Mouse (Mus musculus) intestine, postnatal 0 days (tissue): ENCODE measurements at regions not wholly inside any gene's neighbourhood (a gene's known extent, or its start where the extent isn't known, plus 50 kb on each side); places are given as distances from the start of the nearest gene placed in this dataset.

Experiments used
- ATAC-seq: fragments of 200-750 bp; cut with Nextera tagmentation; 2 replicates; pipeline ENCODE4 v1.8.0; 2017; ENCODE audit warnings: mild to moderate bottlenecking, moderate TSS enrichment, moderate library complexity
- H3K27ac ChIP-seq: fragments of 300-500 bp; sonication (generic); 2 replicates; pipeline ENCODE4 v1.5.1; 2014; ENCODE audit warnings: mild to moderate bottlenecking, low read depth, low read length, moderate library complexity
- H3K27me3 ChIP-seq: fragments of 300-500 bp; sonication (generic); replicated peaks from 2 replicates; pipeline ENCODE4 v1.6.1; 2014; ENCODE audit warnings: low read length, mixed read lengths; ENCODE audit not compliant: control insufficient read depth, insufficient read depth
- H3K36me3 ChIP-seq: fragments of 300-500 bp; sonication (generic); 2 replicates; pipeline ENCODE4 v1.6.1; 2014; ENCODE audit warnings: mild to moderate bottlenecking, moderate library complexity; ENCODE audit not compliant: control insufficient read depth, insufficient read depth
- H3K4me1 ChIP-seq: fragments of 300-500 bp; sonication (generic); replicated peaks from 2 replicates; pipeline ENCODE4 v1.6.1; 2014; ENCODE audit warnings: antibody characterized with exemption, low read length, mixed read lengths; ENCODE audit not compliant: control insufficient read depth, insufficient read depth
- H3K4me2 ChIP-seq: fragments of 300-500 bp; sonication (generic); replicated peaks from 2 replicates; pipeline ENCODE4 v1.6.1; 2014; ENCODE audit warnings: low read depth, mild to moderate bottlenecking, moderate library complexity
- H3K4me3 ChIP-seq: fragments of 300-500 bp; sonication (generic); 2 replicates; pipeline ENCODE4 v1.5.1; 2014; ENCODE audit warnings: low read depth, low read length
- H3K9ac ChIP-seq: fragments of 300-500 bp; sonication (generic); 2 replicates; pipeline ENCODE4 v1.6.1; 2014; ENCODE audit warnings: mild to moderate bottlenecking, low read depth, low read length
- H3K9me3 ChIP-seq: fragments of 300-500 bp; sonication (generic); 2 replicates; pipeline ENCODE4 v1.6.1; 2016; ENCODE audit warnings: mixed run types; ENCODE audit not compliant: control insufficient read depth
- CTCF ChIP-seq: sonication (generic); IDR thresholded peaks from 2 replicates; pipeline ENCODE4 v1.5.1; 2016; ENCODE audit warnings: low read depth, mild to moderate bottlenecking, control low read depth, antibody characterized with exemption, moderate library complexity
- WGBS: fragments of 180-500 bp; shearing (Covaris S2); extraction: QIAGEN DNeasy Blood & Tissue Kit; methylation state at CpG from one replicate; pipeline ENCODE4 v1.1.7; 2014; 5-methylcytosine and 5-hydroxymethylcytosine counted together

DNA sequence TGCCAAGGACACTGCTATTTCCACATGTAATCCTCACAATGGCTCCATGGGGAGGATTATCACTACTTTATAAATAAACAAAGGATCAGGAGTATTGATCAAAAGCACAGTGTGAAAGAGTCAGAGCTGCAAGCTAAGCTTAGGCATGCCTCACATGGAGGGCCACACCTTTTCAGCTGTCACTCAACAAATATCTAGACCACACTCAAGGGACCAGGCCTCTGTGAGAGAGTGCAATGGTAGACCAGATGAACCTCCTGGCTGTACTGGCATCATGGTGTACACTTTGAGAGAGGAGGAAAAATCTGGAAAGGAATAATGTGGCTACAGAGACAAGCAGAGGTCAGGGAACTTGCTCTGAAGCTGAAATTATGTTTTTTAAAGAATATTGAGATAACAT is 276.6 kb downstream of the Ccser2 start:
- Histone ChIP-seq H3K4me1 (no peaks in the 10 kb centered on the region), H3K9ac (no peak overlapping the region), H3K9me3 (no peaks in the 10 kb centered on the region), H3K36me3 (no peaks in the 10 kb centered on the region), H3K27ac (no peak overlapping the region), H3K4me3 (no peak overlapping the region), H3K27me3 (no peaks in the 10 kb centered on the region), H3K4me2 (no peak overlapping the region)
- no peak for ATAC-seq
- no peak for TF ChIP-seq CTCF

DNA sequence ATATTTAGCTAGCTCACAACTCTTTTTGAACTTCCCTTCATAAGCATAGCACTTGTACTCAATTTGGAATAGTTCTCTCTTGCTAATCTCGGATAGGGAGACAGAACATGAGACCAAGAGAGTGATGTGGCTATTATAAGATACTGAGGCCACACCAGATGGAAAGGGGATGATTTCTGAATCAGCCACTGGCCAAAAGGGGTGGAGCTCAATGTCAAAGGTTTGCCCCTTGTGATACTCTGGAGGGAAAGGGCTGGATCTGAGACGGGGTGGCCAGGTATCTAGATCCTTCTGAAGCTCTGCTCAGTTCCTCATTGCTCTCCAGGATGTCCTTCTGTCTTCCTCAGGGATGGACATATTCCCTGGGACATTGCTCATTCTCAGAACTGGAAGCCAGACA is 277.6 kb downstream of the Ccser2 start:
- no peak overlapping the region for H3K9ac ChIP-seq
- H3K4me1 ChIP-seq: no peaks in the 10 kb centered on the region
- no peak overlapping the region for H3K4me2 ChIP-seq
- H3K27me3 ChIP-seq: no peaks in the 10 kb centered on the region
- no peaks in the 10 kb centered on the region for H3K9me3 ChIP-seq
- no peak for ATAC-seq
- TF ChIP-seq CTCF: no peak
- WGBS: 76% methylated on average over 2 of the region's 2 CpGs
- H3K4me3 ChIP-seq: no peak overlapping the region
- H3K27ac ChIP-seq: no peak overlapping the region
- no peaks in the 10 kb centered on the region for H3K36me3 ChIP-seq

DNA sequence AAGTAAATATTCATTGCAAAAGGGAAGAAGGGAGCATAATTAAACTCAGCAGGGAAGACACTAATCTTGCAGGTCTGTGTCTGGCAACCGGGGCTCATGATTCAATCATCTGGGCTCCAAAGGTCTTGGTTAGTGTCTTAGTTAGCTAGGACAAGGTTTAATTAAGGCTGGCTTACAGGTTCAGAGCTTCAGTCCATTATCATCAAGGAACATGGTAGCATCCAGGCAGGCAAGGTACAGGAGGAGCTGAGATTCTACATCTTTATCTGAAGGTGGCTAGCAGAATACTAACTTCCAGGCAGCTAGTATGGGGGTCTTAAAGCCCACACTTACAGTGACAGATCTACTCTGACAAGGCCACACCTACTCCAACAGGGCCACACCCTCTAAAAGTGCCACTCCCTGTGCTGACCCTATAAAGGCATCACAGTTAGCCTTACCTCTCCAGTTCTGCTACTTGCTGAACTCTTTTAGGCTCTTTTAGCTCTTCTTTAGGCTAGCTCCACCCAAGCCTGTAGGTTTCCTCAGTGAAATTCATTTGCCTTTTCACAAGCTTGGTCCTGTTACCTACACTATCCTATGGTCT is 309.8 kb downstream of the Ccser2 start:
- ATAC-seq: no peak
- WGBS: 77% methylated on average over 1 of the region's 1 CpGs

DNA sequence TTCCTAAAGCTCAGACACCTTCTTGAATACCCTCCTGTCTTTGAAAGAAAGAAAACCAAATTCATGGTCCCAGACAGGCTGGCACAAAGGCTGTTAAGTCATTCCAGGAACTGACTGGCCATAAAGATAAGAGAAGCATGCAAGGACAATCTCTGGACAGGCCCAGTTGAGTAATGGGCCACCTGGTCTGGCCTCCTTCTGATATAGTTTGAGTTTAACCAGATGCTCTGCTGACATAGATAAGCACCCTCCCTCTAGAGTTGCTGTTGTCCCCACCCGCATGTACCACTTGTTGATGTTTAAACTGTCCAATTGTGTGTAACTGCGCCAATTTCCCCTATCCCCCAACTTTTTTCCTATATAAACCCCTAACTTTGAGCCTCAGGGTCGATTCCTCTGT is 310.4 kb downstream of the Ccser2 start:
- no peak for TF ChIP-seq CTCF
- no peak overlapping the region for H3K9ac ChIP-seq
- ATAC-seq: no peak
- no peaks in the 10 kb centered on the region for H3K9me3 ChIP-seq
- no peaks in the 10 kb centered on the region for H3K4me1 ChIP-seq
- no peaks in the 10 kb centered on the region for H3K36me3 ChIP-seq
- WGBS: 49% methylated on average over 3 of the region's 3 CpGs
- H3K4me2 ChIP-seq: no peak overlapping the region
- no peak overlapping the region for H3K4me3 ChIP-seq
- no peaks in the 10 kb centered on the region for H3K27me3 ChIP-seq
- no peak overlapping the region for H3K27ac ChIP-seq

More for the DNA sequence above, 309.8 kb downstream of the Ccser2 start:
- Histone ChIP-seq H3K27me3 (no peaks in the 10 kb centered on the region), H3K4me1 (no peaks in the 10 kb centered on the region), H3K27ac (no peak overlapping the region), H3K9me3 (no peaks in the 10 kb centered on the region), H3K9ac (no peak overlapping the region), H3K4me3 (no peak overlapping the region), H3K4me2 (no peak overlapping the region), H3K36me3 (no peaks in the 10 kb centered on the region)
- no peak for TF ChIP-seq CTCF

DNA sequence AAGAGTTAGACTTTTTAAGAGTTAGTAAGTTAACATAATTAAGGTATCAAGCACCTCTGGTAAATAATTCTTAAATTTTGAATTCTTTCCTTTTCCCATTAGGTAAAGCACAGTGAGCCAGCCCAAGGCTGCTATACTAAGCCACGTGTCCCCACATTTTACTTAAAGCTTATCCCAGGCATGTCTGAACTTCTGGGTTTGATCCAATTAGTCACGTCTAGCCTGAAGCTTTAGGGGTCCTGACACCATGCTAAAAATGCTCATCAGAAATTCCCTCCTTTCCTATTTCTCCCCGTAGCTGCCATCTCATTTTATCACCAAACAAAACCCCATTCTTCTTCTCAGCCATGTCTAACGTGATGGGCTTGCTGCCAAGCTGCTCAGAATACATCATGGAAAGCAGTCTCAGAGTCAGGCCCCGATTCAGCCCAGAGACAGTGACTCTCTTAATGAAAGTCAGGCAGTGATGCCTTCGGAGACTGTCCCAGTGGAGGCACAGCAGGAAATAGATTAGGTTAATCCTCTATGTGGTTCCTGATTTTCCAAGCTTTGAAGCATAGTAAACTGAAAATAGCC is 315.5 kb downstream of the Ccser2 start:
- no peaks in the 10 kb centered on the region for H3K36me3 ChIP-seq
- no peaks in the 10 kb centered on the region for H3K9me3 ChIP-seq
- TF ChIP-seq CTCF: no peak
- H3K27me3 ChIP-seq: no peaks in the 10 kb centered on the region
- H3K4me2 ChIP-seq: no peak overlapping the region
- no peak overlapping the region for H3K4me3 ChIP-seq
- no peak for ATAC-seq
- 36% methylated on average over 6 of the region's 6 CpGs for WGBS
- H3K4me1 ChIP-seq: no peaks in the 10 kb centered on the region
- H3K9ac ChIP-seq: no peak overlapping the region
- no peak overlapping the region for H3K27ac ChIP-seq

DNA sequence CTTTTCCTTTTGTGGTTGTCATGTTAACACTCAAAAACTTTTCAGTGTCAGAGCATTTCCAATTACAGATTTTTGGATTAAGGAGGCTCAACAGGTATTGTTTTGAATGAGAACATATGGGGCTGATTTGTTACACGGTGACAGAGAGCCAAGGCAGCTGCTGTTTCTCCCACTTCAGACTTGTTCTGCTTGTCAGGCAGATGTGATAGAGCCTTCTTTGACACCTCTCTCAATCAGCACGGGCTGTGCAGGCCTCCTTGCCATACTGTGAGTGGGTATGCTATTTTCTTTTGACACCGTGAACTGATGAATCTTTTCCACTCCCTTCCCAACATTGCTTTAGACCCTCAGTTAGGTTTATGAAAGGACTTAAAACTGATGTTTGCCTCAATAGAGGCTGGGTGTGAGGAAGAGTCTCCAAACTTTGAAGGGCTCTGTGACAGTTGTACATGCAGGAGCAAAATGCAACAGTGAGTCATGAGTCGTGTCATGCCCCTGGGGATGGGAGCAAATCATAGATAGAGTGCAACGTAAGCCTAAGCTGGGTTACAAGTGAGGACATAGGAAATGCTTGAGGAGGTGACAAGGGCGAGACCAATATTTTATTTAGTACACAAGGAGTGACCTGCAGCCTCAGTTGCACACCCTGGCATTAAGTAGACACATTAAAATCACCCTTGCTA is 317.4 kb downstream of the Ccser2 start:
- no peak for ATAC-seq
- Histone ChIP-seq H3K9me3 (no peaks in the 10 kb centered on the region), H3K9ac (no peak overlapping the region), H3K4me3 (no peak overlapping the region), H3K27me3 (no peaks in the 10 kb centered on the region), H3K4me2 (no peak overlapping the region), H3K27ac (no peak overlapping the region), H3K4me1 (no peaks in the 10 kb centered on the region), H3K36me3 (no peaks in the 10 kb centered on the region)
- TF ChIP-seq CTCF: no peak
- 64% methylated on average over 6 of the region's 6 CpGs for WGBS
